Mouse (Mus musculus) testis, adult 2 months (tissue): ENCODE data around the gene Cpm.

Source experiments
- CTCF ChIP-seq: fragments of 200-500 bp; IDR thresholded peaks from 2 replicates; pipeline ENCODE4 v1.5.1; 2012; ENCODE audit warnings: low read depth, mild to moderate bottlenecking, inconsistent platforms, low read length, moderate library complexity; ENCODE audit not compliant: control insufficient read depth, insufficient read depth, insufficient replicate concordance
- POLR2A ChIP-seq: fragments of 200-500 bp; IDR thresholded peaks from 2 replicates; pipeline ENCODE4 v1.6.1; 2012; ENCODE audit warnings: low read depth, mild to moderate bottlenecking, inconsistent platforms, low read length, moderate library complexity; ENCODE audit not compliant: control insufficient read depth

- TF ChIP-seq POLR2A (no peak), CTCF (no peak)
These were observed 19.0 kb upstream of the Cpm start for GRCm38 (mm10) chr10:117610160-117610764.
